Mouse (Mus musculus) C2C12 (cell line): ENCODE results near the gene Rps25.

ENCODE experiments used
- CEBPB ChIP-seq: IDR thresholded peaks from one replicate; pipeline ENCODE4 v1.6.1; 2011; ENCODE audit warnings: low read depth, mild to moderate bottlenecking, control low read depth, moderate library complexity
- CTCF ChIP-seq: IDR thresholded peaks from one replicate; pipeline ENCODE4 v1.5.1; 2011; ENCODE audit not compliant: control insufficient read depth, insufficient read depth, insufficient read length
- MAX ChIP-seq: IDR thresholded peaks from one replicate; pipeline ENCODE4 v1.6.1; 2011; ENCODE audit warnings: mild to moderate bottlenecking, control low read depth
- MYOD1 ChIP-seq: IDR thresholded peaks from one replicate; pipeline ENCODE4 v1.6.1; 2011; ENCODE audit warnings: low read depth; ENCODE audit not compliant: control insufficient read depth, insufficient read length
- MYOG ChIP-seq: IDR thresholded peaks from one replicate; pipeline ENCODE4 v1.6.1; 2011; ENCODE audit not compliant: control insufficient read depth, insufficient read length; ENCODE audit errors: extremely low read depth
- USF1 ChIP-seq: IDR thresholded peaks from one replicate; pipeline ENCODE4 v1.6.1; 2011; ENCODE audit warnings: low read depth, mild to moderate bottlenecking, control low read depth, moderate library complexity

- TF ChIP-seq CTCF (no peak), MYOD1 (no peak), USF1 (no peak), MAX (no peak), MYOG (no peak), CEBPB (no peak)
These were observed 7.7 kb upstream of the Rps25 start for GRCm38 (mm10) chr9:44399114-44399794.
